Mouse (Mus musculus) G1E-ER4 (cell line): ENCODE data around the gene 3110040M04Rik. TPM values are rescaled to one million over a fixed set of nuclear protein-coding genes. Genes with fewer than 3 reads are reported as not detected.

Source experiments
- GATA1 ChIP-seq: IDR thresholded peaks from one replicate; pipeline ENCODE4 v1.8.0; 2012; ENCODE audit warnings: low read length, inconsistent platforms
- polyA plus RNA-seq: library from polyadenylated mRNA; stranded (reverse); fragments of >175 nt; gene quantifications from 2 replicates; pipeline ENCODE4 v1.2.3, GENCODE M21; 2012

3110040M04Rik gene
- polyA plus RNA-seq, 1 experiment = 1.1 TPM

DNA sequence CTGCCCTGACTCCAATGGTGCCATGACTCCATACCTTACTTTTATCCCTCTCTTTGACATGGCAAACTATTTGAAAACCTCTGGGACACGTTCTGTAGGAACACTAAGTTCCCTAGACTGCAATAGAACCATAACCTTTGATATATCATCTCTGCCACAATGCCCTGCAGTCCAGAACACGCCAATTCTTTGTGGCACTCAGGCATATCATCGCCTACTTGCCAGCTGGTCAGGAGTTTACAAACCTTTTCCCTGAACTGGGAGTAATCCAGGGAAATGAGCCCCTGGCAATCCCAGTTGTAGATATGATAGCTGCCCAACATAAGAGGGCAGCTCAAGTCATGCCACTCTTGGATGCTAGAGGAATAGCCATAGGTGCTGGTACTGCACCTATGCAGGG is 28.4 kb downstream of the 3110040M04Rik start:
- TF ChIP-seq GATA1 = no peak

DNA sequence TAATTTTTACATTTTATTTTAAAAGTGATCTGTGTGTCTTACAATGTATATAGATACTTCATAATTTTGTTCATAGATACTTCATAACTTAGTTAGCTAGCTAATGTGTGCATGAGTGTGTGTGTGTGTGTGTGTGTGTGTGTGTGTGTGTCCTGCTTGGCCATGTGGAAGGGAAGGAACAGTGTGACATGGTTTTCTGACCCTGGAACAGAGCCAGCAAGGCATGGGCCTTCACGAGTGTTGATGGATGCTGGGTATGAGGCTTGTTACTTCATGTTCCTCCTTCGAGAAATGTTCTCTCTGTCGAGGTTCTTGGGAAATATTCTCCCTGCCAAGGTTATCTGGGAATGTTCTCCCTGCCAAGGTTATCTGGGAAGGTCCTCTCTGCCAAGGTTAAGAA is 29.8 kb downstream of the 3110040M04Rik start:
- no peak for TF ChIP-seq GATA1

DNA sequence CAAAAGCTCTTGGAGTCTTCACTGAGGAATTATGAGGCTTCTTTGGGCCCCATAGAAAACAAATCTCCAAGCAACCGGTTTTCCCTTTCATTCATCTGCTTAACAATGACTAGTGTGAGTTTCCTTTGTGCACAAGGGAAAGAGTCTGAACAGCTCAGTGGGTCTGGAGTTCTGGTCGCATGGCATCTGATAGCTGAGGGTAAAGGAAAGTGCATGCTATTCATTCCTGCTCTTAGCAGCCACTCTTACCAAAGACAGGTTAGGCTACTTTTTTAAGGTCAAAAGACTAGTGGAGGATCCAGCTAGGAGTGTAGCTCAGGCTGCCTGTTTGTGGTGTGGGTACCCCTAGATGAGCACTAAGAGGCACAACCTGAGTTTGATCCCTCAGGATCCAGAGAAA is 31.7 kb downstream of the 3110040M04Rik start:
- no peak for TF ChIP-seq GATA1

DNA sequence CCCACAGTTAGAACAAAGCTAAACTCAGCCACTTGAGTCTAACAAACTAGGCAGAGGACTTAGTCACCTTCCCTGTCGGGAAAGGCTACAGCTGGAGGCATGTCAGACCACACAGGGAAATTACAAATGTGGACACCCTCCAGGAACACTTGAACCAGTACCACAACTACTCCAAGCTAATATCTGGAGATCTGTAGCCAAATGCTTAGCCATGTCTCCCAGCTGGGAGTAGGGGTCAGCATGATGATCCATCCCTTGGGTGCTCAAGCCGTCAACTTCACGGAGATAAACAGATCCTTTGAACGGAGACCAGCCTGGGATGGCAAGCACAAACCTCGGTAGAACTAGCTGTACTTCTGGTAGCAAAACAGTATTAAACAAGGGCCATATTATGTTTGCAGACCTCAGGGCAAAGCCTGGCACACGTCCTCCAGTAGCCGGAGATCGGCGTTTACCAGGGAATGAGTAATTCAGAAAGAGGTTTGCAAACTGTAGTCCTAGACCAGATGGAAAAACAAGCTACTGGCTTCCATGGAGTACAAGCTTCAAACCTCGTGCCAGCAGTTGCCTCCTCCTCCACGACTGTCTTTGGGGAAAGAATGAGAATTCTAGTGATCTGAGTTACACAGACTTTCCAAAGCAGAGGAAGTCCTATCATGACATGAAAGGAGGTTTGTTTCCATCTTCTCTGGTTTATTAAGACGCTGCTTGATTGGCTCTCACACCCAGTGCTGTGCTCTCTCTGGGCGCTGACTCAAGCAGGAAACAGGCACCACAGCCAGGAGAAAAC is 32.4 kb downstream of the 3110040M04Rik start:
- TF ChIP-seq GATA1 = no peak

DNA sequence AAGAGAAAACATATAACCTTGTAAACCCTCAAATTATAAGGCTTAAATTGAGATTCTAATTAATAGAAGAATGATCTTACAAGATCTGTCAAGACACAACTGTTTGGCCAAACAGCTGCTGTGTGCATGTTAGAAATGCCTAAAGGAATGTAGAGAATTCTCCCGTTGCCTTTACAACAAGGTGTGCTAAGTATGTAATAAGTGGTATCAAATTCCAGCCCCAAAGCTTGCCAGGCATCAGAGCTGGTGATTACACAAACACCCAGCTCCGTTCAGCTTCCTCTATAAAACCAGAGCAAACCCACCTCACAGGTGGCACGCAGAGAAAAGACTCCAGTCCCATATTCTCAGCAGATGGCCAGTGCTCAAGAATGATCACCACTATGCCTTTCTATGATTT is 33.9 kb downstream of the 3110040M04Rik start:
- no peak for TF ChIP-seq GATA1

DNA sequence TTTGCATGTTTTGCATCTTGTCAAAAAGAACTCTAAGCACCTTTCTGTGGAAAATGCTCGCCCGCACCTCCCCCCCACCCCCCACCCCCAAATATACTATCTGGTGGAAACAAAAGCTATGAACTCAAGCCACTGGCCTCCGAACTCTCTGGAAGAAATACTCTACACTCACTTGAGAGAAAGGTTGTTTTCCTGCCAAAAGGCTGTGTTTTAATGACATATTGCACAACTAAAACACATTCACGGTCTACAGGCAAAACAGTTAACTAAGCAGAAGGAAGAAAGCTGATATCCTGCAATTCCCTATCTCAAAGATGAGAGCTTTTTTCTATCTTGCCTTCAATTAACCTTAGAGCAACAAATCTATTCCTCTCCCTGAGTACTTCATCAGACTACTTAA is 39.4 kb downstream of the 3110040M04Rik start:
- TF ChIP-seq GATA1 = no peak

DNA sequence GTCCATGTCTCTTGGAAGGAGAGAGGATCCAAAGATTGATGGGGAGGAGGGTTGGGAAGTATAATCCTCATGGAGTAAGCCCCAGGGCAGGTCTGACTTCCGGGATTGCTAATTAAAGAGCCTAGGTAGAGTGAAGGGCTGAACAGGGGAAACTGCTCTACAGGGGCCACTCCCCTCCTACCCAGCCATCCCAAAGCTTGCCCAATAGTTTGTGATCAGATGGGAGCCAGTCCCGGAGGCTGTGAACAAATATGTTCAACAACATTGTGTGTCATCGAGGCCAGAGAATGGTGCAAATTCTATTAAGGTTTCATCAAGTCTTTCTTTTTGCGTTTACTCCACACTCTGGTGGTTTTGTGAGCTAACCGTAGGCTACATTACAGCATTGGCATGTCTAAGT is 40.1 kb downstream of the 3110040M04Rik start:
- TF ChIP-seq GATA1 = no peak

DNA sequence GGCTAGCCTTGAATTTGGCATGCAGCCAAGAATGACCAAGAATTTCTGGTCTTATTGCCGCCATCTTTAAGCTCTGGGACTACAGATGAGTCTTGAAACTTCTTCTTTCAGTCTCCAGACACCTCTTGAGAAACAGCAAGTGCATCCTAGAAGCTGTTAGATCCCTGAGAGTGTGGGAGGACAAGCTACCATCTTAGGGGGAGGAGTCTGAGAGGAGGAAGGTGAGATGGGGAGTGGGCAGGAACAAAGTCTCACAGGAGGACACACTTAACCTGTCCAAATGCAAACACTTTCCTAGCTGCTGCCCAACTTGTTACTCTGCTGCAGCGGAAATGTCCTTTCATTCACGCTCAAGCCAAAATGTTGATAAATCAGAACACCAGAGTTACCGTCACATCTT is 40.8 kb downstream of the 3110040M04Rik start:
- no peak for TF ChIP-seq GATA1

DNA sequence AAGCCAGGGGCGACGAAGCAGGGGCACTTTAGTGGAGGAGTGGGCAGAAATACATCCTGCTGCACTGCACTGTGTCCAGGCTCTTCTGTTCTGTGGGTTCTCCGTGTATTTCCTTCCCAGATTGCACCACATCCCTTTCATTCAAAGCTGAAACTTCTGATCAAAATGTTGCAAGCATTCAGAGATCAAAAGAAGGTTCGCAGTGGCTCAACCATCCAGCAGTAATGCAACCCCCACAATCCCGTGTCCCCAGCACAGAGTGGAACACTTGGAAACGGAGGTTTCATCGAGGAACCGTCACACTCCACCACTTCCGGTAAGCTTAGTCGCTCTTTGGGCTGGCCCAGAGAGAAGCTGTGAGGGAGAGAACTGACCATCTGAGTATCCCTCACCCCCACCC is 41.2 kb downstream of the 3110040M04Rik start:
- TF ChIP-seq GATA1 = no peak

DNA sequence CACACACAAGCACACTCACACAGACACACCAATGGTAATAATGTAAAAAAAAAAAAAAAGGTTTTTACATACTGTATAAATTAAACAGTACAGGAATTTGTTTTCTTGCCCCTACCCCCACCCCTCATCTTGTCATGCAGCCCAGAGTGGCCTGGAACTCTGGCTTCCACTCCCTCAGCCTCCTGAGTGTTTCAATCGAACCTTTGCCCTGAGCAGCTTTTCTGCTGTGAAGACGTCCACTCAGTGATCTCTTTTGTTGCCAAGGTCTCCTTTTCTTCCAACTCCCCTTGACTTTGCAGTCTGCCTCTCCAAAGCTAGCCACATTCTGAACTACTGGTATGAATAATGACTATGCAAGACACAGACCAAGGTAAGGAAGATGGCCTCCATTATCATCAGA is 41.9 kb downstream of the 3110040M04Rik start:
- TF ChIP-seq GATA1 = no peak

DNA sequence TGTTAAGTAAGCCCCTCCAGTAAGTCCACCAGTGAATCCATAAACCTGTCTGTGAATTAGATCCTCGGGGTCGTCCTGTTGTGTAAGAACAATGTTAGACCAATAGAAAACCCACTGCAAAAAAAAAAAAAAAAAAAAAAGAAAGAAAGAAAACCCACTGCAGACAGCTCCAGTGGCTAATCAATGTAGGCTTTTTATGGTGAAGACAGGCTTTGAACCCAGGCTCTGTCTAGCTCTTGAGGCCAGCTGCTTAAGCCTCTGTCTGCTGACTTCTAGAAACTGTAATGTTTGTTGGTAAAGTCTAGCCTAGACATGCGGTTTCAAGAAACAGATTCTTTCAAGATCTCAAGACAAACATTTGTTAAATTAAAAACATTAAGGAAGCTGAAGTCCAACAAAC is 46.2 kb downstream of the 3110040M04Rik start:
- TF ChIP-seq GATA1 = no peak

DNA sequence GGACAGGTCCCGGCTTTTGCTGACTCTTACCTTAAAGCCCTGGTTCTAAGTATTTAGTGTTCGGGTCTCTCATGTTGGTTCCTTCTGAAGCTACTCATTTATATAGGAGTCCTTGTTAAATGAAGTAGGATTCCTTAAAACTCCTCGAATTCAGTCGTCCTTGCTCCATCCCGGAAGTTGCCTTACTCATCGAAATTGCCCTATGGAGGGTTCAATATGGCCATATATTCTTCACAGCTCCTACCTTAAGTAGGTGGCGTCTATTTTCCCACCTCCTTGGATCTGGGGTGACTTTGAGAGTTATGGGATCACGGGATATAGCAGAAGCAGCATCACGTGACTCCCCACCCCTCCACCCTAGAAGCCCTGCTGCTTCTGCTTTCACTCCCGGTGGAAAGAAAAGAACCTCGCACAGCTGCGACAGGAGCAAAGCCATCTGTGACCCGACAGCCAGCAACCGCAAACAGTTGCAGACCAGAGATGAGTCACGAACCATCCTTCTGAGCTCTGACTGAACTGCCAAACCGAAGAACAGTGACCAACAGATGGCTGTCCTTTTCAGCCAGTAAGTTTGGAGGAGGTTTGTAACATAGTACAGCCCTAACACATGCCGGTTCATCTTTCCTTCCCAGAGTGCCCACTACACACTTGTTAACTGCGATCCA is 46.7 kb downstream of the 3110040M04Rik start:
- no peak for TF ChIP-seq GATA1

DNA sequence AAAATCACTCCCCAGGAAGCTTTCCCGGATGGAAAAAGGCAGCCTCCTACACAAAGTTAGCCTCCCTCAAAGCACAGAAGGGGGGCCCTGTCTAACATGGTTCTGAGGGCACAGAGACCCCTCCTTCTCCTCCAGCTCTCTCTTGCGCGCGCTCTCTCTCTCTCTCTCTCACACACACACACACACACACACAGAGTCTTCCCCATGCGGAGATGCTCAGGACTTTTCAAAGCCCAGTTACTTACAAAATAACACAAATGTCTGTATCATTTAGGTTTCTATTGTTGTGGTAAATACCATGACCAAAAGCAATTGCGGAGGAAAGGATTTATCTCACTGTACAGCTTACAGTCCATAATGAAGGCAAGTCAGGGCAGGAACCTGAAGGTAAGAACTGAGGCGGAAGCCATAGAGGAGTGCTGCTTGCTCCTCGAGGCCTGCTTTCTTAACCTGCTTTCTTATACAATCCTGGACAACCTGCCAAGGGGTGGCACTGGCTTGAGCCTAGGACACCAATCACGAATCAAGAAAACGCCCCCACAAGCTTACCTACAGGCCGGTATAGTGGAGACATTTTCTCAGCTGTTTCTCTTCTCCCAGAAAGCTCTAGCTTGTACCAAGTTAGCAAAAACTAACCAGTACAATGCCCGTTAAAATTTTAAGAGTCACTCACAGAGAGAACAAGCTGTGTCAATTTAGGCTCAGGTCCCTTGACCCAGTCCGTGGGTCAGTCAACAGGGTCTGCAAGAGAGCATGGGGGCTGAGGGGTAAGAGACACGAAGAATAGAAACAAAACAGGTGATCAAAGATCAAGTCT is 47.5 kb downstream of the 3110040M04Rik start:
- TF ChIP-seq GATA1 = no peak

Other genes starting within 250 kb of the 3110040M04Rik start
- gene Hmcn1, start 210.7 kb upstream of the 3110040M04Rik start, polyA plus RNA-seq = not detected in 2 replicates
- gene Gm47985, start 21.6 kb upstream of the 3110040M04Rik start, polyA plus RNA-seq = 0.32 and 0.96 TPM in 2 replicates
- gene Gm8947, start 11.7 kb upstream of the 3110040M04Rik start, polyA plus RNA-seq = 0.10 and 0.59 TPM in 2 replicates
- gene Gm47995, start 5.7 kb upstream of the 3110040M04Rik start, polyA plus RNA-seq = 2.7 and 3.0 TPM in 2 replicates
- 0.36 TPM in 2 replicates for gene Gm47996, start 6.0 kb downstream of the 3110040M04Rik start, polyA plus RNA-seq
- 126 and 153 TPM in 2 replicates for gene Ivns1abp, start 140.4 kb downstream of the 3110040M04Rik start, polyA plus RNA-seq
- gene Swt1, start 224.3 kb downstream of the 3110040M04Rik start, polyA plus RNA-seq = 0.49 and 0.78 TPM in 2 replicates
- gene Trmt1l, start 224.4 kb downstream of the 3110040M04Rik start, polyA plus RNA-seq = 29.8 and 31.2 TPM in 2 replicates